Mouse (Mus musculus): ENCODE data around the gene Actl10. TPM values are rescaled to one million over a fixed set of nuclear protein-coding genes. Genes with fewer than 3 reads are reported as not detected.

Gene Actl10
- polyA plus RNA-seq, 1 experiment from 2014 or later, result not detected

GRCm38 (mm10) chr2:154571976-154572375, 20.4 kb downstream of the Actl10 start:
- Histone ChIP-seq H3K4me1 (replicated peaks; ENCODE audit: control insufficient read depth, insufficient read depth, low read length) (no peaks in the 10 kb centered on the region), H3K9me3 (ENCODE audit: control insufficient read depth) (no peaks in the 10 kb centered on the region), H3K36me3 (ENCODE audit: control insufficient read depth, insufficient read depth) (no peaks in the 10 kb centered on the region), H3K27me3 (replicated peaks; ENCODE audit: control insufficient read depth, insufficient read depth, low read length) (no peaks in the 10 kb centered on the region), H3K4me2 (replicated peaks; ENCODE audit: low read depth) (no peak overlapping the region), H3K27ac (ENCODE audit: low read depth, low read length) (no peak overlapping the region), H3K9ac (ENCODE audit: low read depth, low read length) (no peak overlapping the region), H3K4me3 (ENCODE audit: low read depth, low read length) (no peak overlapping the region)
- no peak for ATAC-seq
- TF ChIP-seq CTCF (IDR thresholded peaks at IDR 0.05; ENCODE audit: low read depth), result no peak
- WGBS, result 67% methylated on average over 8 of the region's 8 CpGs

GRCm38 (mm10) chr2:154572996-154573395, 21.4 kb downstream of the Actl10 start:
- no peaks in the 10 kb centered on the region for H3K9me3 ChIP-seq (ENCODE audit: control insufficient read depth)
- no peaks in the 10 kb centered on the region for H3K4me1 ChIP-seq (replicated peaks; ENCODE audit: control insufficient read depth, insufficient read depth, low read length)
- no peak overlapping the region for H3K27ac ChIP-seq (ENCODE audit: low read depth, low read length)
- no peak overlapping the region for H3K4me2 ChIP-seq (replicated peaks; ENCODE audit: low read depth)
- no peak overlapping the region for H3K4me3 ChIP-seq (ENCODE audit: low read depth, low read length)
- H3K36me3 ChIP-seq (ENCODE audit: control insufficient read depth, insufficient read depth), result no peaks in the 10 kb centered on the region
- no peaks in the 10 kb centered on the region for H3K27me3 ChIP-seq (replicated peaks; ENCODE audit: control insufficient read depth, insufficient read depth, low read length)
- TF ChIP-seq CTCF (IDR thresholded peaks at IDR 0.05; ENCODE audit: low read depth), result no peak
- H3K9ac ChIP-seq (ENCODE audit: low read depth, low read length), result no peak overlapping the region
- ATAC-seq, result no peak
- WGBS, result 76% methylated on average over 3 of the region's 3 CpGs

- 71% methylated on average over 7 of the region's 7 CpGs for WGBS
- Histone ChIP-seq H3K36me3 (ENCODE audit: control insufficient read depth, insufficient read depth) (no peaks in the 10 kb centered on the region), H3K27ac (ENCODE audit: low read depth, low read length) (no peak overlapping the region), H3K9me3 (ENCODE audit: control insufficient read depth) (no peaks in the 10 kb centered on the region), H3K9ac (ENCODE audit: low read depth, low read length) (no peak overlapping the region), H3K4me2 (replicated peaks; ENCODE audit: low read depth) (no peak overlapping the region), H3K4me1 (replicated peaks; ENCODE audit: control insufficient read depth, insufficient read depth, low read length) (no peaks in the 10 kb centered on the region), H3K27me3 (replicated peaks; ENCODE audit: control insufficient read depth, insufficient read depth, low read length) (no peaks in the 10 kb centered on the region), H3K4me3 (ENCODE audit: low read depth, low read length) (no peak overlapping the region)
- TF ChIP-seq CTCF (IDR thresholded peaks at IDR 0.05; ENCODE audit: low read depth), result no peak
- no peak for ATAC-seq
Observed at GRCm38 (mm10) chr2:154574271-154574670, 22.7 kb downstream of the Actl10 start.

- ATAC-seq, result no peak
- 72% methylated on average over 12 of the region's 12 CpGs for WGBS
- TF ChIP-seq CTCF (IDR thresholded peaks at IDR 0.05; ENCODE audit: low read depth), result no peak
Observed at GRCm38 (mm10) chr2:154576876-154577743, 25.5 kb downstream of the Actl10 start.

GRCm38 (mm10) chr2:154577744-154578067, 26.1 kb downstream of the Actl10 start:
- Histone ChIP-seq H3K4me2 (replicated peaks; ENCODE audit: low read depth) (no peak overlapping the region), H3K9me3 (ENCODE audit: control insufficient read depth) (no peaks in the 10 kb centered on the region), H3K36me3 (ENCODE audit: control insufficient read depth, insufficient read depth) (no peaks in the 10 kb centered on the region), H3K4me1 (replicated peaks; ENCODE audit: control insufficient read depth, insufficient read depth, low read length) (no peaks in the 10 kb centered on the region), H3K27me3 (replicated peaks; ENCODE audit: control insufficient read depth, insufficient read depth, low read length) (no peaks in the 10 kb centered on the region), H3K4me3 (ENCODE audit: low read depth, low read length) (no peak overlapping the region), H3K9ac (ENCODE audit: low read depth, low read length) (no peak overlapping the region), H3K27ac (ENCODE audit: low read depth, low read length) (no peak overlapping the region)
- ATAC-seq, result no peak
- 94% methylated on average over 6 of the region's 6 CpGs for WGBS
- no peak for TF ChIP-seq CTCF (IDR thresholded peaks at IDR 0.05; ENCODE audit: low read depth)

More at GRCm38 (mm10) chr2:154576876-154577743, 25.5 kb downstream of the Actl10 start:
- Histone ChIP-seq H3K27ac (ENCODE audit: low read depth, low read length) (no peak overlapping the region), H3K9ac (ENCODE audit: low read depth, low read length) (no peak overlapping the region), H3K4me3 (ENCODE audit: low read depth, low read length) (no peak overlapping the region), H3K36me3 (ENCODE audit: control insufficient read depth, insufficient read depth) (no peaks in the 10 kb centered on the region), H3K27me3 (replicated peaks; ENCODE audit: control insufficient read depth, insufficient read depth, low read length) (no peaks in the 10 kb centered on the region), H3K9me3 (ENCODE audit: control insufficient read depth) (no peaks in the 10 kb centered on the region), H3K4me1 (replicated peaks; ENCODE audit: control insufficient read depth, insufficient read depth, low read length) (no peaks in the 10 kb centered on the region), H3K4me2 (replicated peaks; ENCODE audit: low read depth) (no peak overlapping the region)

- WGBS, result 66% methylated on average over 8 of the region's 8 CpGs
- TF ChIP-seq CTCF (IDR thresholded peaks at IDR 0.05; ENCODE audit: low read depth), result no peak
- Histone ChIP-seq H3K27ac (ENCODE audit: low read depth, low read length) (no peak overlapping the region), H3K9me3 (ENCODE audit: control insufficient read depth) (no peaks in the 10 kb centered on the region), H3K4me3 (ENCODE audit: low read depth, low read length) (no peak overlapping the region), H3K9ac (ENCODE audit: low read depth, low read length) (no peak overlapping the region), H3K27me3 (replicated peaks; ENCODE audit: control insufficient read depth, insufficient read depth, low read length) (no peaks in the 10 kb centered on the region), H3K4me1 (replicated peaks; ENCODE audit: control insufficient read depth, insufficient read depth, low read length) (no peaks in the 10 kb centered on the region), H3K36me3 (ENCODE audit: control insufficient read depth, insufficient read depth) (no peaks in the 10 kb centered on the region), H3K4me2 (replicated peaks; ENCODE audit: low read depth) (no peak overlapping the region)
- no peak for ATAC-seq
Observed at GRCm38 (mm10) chr2:154580586-154580985, 29.0 kb downstream of the Actl10 start.
